Mouse (Mus musculus): ENCODE results near the gene Sdhc. TPM values are rescaled to one million over a fixed set of nuclear protein-coding genes. Genes with fewer than 3 reads are reported as not detected.
A peak's percentile ranks its signal among the peaks of the same experiment; 100 is the strongest.

Gene Sdhc
- polyA plus RNA-seq, 1 experiment from 2014 or later, result 291 TPM

GRCm38 (mm10) chr1:171124398-171124797, 26.0 kb downstream of the Sdhc start:
- Histone ChIP-seq H3K4me3 (ENCODE audit: low read length) (no peak overlapping the region), H3K4me1 (ENCODE audit: control insufficient read depth, insufficient read depth, low read length) (no peaks in the 10 kb centered on the region), H3K9me3 (ENCODE audit: control insufficient read depth, low read length) (no peaks in the 10 kb centered on the region), H3K4me2 (replicated peaks; ENCODE audit: low read depth, low read length) (no peak overlapping the region), H3K9ac (ENCODE audit: low read depth, low read length) (no peak overlapping the region), H3K27ac (ENCODE audit: low read depth, low read length) (no peak overlapping the region), H3K27me3 (ENCODE audit: control insufficient read depth, insufficient read depth, low read length) (no peaks in the 10 kb centered on the region), H3K36me3 (ENCODE audit: control insufficient read depth, insufficient read depth, low read length) (peaks cover 17% of the 10 kb centered on the region; the same call in 1 of the 2 replicates)
- no peak for ATAC-seq (ENCODE audit: low FRiP score, low TSS enrichment)
- 89% methylated on average over 5 of the region's 5 CpGs for WGBS

GRCm38 (mm10) chr1:171122932-171123331, 27.5 kb downstream of the Sdhc start:
- ATAC-seq (ENCODE audit: low FRiP score, low TSS enrichment), result no peak
- H3K4me2 ChIP-seq (replicated peaks; ENCODE audit: low read depth, low read length), result no peak overlapping the region

GRCm38 (mm10) chr1:171121839-171122238, 28.6 kb downstream of the Sdhc start:
- Histone ChIP-seq H3K4me3 (ENCODE audit: low read length) (no peak overlapping the region), H3K4me2 (replicated peaks; ENCODE audit: low read depth, low read length) (no peak overlapping the region), H3K27me3 (ENCODE audit: control insufficient read depth, insufficient read depth, low read length) (no peaks in the 10 kb centered on the region), H3K4me1 (ENCODE audit: control insufficient read depth, insufficient read depth, low read length) (no peaks in the 10 kb centered on the region), H3K27ac (ENCODE audit: low read depth, low read length) (no peak overlapping the region), H3K9me3 (ENCODE audit: control insufficient read depth, low read length) (no peaks in the 10 kb centered on the region), H3K36me3 (ENCODE audit: control insufficient read depth, insufficient read depth, low read length) (no peaks in the 10 kb centered on the region), H3K9ac (ENCODE audit: low read depth, low read length) (no peak overlapping the region)
- WGBS, result 47% methylated on average over 5 of the region's 5 CpGs
- no peak for ATAC-seq (ENCODE audit: low FRiP score, low TSS enrichment)

More at GRCm38 (mm10) chr1:171122932-171123331, 27.5 kb downstream of the Sdhc start:
- H3K36me3 ChIP-seq (ENCODE audit: control insufficient read depth, insufficient read depth, low read length), result peaks cover 3% of the 10 kb centered on the region; the same call in 1 of the 2 replicates
- no peaks in the 10 kb centered on the region for H3K27me3 ChIP-seq (ENCODE audit: control insufficient read depth, insufficient read depth, low read length)
- H3K27ac ChIP-seq (ENCODE audit: low read depth, low read length), result no peak overlapping the region
- H3K4me1 ChIP-seq (ENCODE audit: control insufficient read depth, insufficient read depth, low read length), result no peaks in the 10 kb centered on the region
- no peaks in the 10 kb centered on the region for H3K9me3 ChIP-seq (ENCODE audit: control insufficient read depth, low read length)
- H3K9ac ChIP-seq (ENCODE audit: low read depth, low read length), result no peak overlapping the region
- no peak overlapping the region for H3K4me3 ChIP-seq (ENCODE audit: low read length)
- WGBS, result 37% methylated on average over 7 of the region's 7 CpGs

GRCm38 (mm10) chr1:171120893-171121292, 29.5 kb downstream of the Sdhc start:
- 16% methylated on average over 3 of the region's 3 CpGs for WGBS
- Histone ChIP-seq H3K9me3 (ENCODE audit: control insufficient read depth, low read length) (no peaks in the 10 kb centered on the region), H3K4me2 (replicated peaks; ENCODE audit: low read depth, low read length) (no peak overlapping the region), H3K36me3 (ENCODE audit: control insufficient read depth, insufficient read depth, low read length) (no peaks in the 10 kb centered on the region), H3K4me1 (ENCODE audit: control insufficient read depth, insufficient read depth, low read length) (no peaks in the 10 kb centered on the region), H3K4me3 (ENCODE audit: low read length) (no peak overlapping the region), H3K9ac (ENCODE audit: low read depth, low read length) (no peak overlapping the region), H3K27ac (ENCODE audit: low read depth, low read length) (no peak overlapping the region), H3K27me3 (ENCODE audit: control insufficient read depth, insufficient read depth, low read length) (no peaks in the 10 kb centered on the region; the same call in 1 of the 2 replicates)
- peak; percentile 62; the same call in 1 of the 2 replicates for ATAC-seq (ENCODE audit: low FRiP score, low TSS enrichment)

- Histone ChIP-seq H3K27ac (ENCODE audit: low read depth, low read length) (no peak overlapping the region), H3K9ac (ENCODE audit: low read depth, low read length) (no peak overlapping the region), H3K27me3 (ENCODE audit: control insufficient read depth, insufficient read depth, low read length) (no peaks in the 10 kb centered on the region; the same call in 1 of the 2 replicates), H3K36me3 (ENCODE audit: control insufficient read depth, insufficient read depth, low read length) (no peaks in the 10 kb centered on the region), H3K4me3 (ENCODE audit: low read length) (no peak overlapping the region), H3K4me1 (ENCODE audit: control insufficient read depth, insufficient read depth, low read length) (no peaks in the 10 kb centered on the region), H3K9me3 (ENCODE audit: control insufficient read depth, low read length) (no peaks in the 10 kb centered on the region), H3K4me2 (replicated peaks; ENCODE audit: low read depth, low read length) (no peak overlapping the region)
- WGBS, result 89% methylated on average over 14 of the region's 14 CpGs
- no peak for ATAC-seq (ENCODE audit: low FRiP score, low TSS enrichment)
Measured at GRCm38 (mm10) chr1:171119405-171119804, 31.0 kb downstream of the Sdhc start.

- H3K9me3 ChIP-seq (ENCODE audit: control insufficient read depth, low read length), result no peaks in the 10 kb centered on the region
- H3K36me3 ChIP-seq (ENCODE audit: control insufficient read depth, insufficient read depth, low read length), result no peaks in the 10 kb centered on the region
- H3K27ac ChIP-seq (ENCODE audit: low read depth, low read length), result no peak overlapping the region
- no peaks in the 10 kb centered on the region for H3K4me1 ChIP-seq (ENCODE audit: control insufficient read depth, insufficient read depth, low read length)
- H3K9ac ChIP-seq (ENCODE audit: low read depth, low read length), result no peak overlapping the region
- 91% methylated on average over 5 of the region's 5 CpGs for WGBS
- ATAC-seq (ENCODE audit: low FRiP score, low TSS enrichment), result no peak
- H3K4me2 ChIP-seq (replicated peaks; ENCODE audit: low read depth, low read length), result no peak overlapping the region
- H3K27me3 ChIP-seq (ENCODE audit: control insufficient read depth, insufficient read depth, low read length), result no peaks in the 10 kb centered on the region; the same call in 1 of the 2 replicates
- no peak overlapping the region for H3K4me3 ChIP-seq (ENCODE audit: low read length)
Measured at GRCm38 (mm10) chr1:171118996-171119395, 31.4 kb downstream of the Sdhc start.

GRCm38 (mm10) chr1:171118269-171118684, 32.1 kb downstream of the Sdhc start:
- 9% methylated on average over 4 of the region's 4 CpGs for WGBS
- Histone ChIP-seq H3K4me1 (ENCODE audit: control insufficient read depth, insufficient read depth, low read length) (no peaks in the 10 kb centered on the region), H3K9me3 (ENCODE audit: control insufficient read depth, low read length) (no peaks in the 10 kb centered on the region), H3K36me3 (ENCODE audit: control insufficient read depth, insufficient read depth, low read length) (no peaks in the 10 kb centered on the region), H3K4me2 (replicated peaks; ENCODE audit: low read depth, low read length) (no peak overlapping the region), H3K4me3 (ENCODE audit: low read length) (no peak overlapping the region), H3K9ac (ENCODE audit: low read depth, low read length) (no peak overlapping the region), H3K27me3 (ENCODE audit: control insufficient read depth, insufficient read depth, low read length) (no peaks in the 10 kb centered on the region; the same call in 1 of the 2 replicates), H3K27ac (ENCODE audit: low read depth, low read length) (no peak overlapping the region)
- peak; percentile 8; the same call in 1 of the 2 replicates for ATAC-seq (ENCODE audit: low FRiP score, low TSS enrichment)

- no peaks in the 10 kb centered on the region for H3K9me3 ChIP-seq (ENCODE audit: control insufficient read depth, low read length)
- H3K4me3 ChIP-seq (ENCODE audit: low read length), result no peak overlapping the region
- H3K27ac ChIP-seq (ENCODE audit: low read depth, low read length), result no peak overlapping the region
- no peak overlapping the region for H3K9ac ChIP-seq (ENCODE audit: low read depth, low read length)
- H3K36me3 ChIP-seq (ENCODE audit: control insufficient read depth, insufficient read depth, low read length), result no peaks in the 10 kb centered on the region
- no peaks in the 10 kb centered on the region; the same call in 1 of the 2 replicates for H3K27me3 ChIP-seq (ENCODE audit: control insufficient read depth, insufficient read depth, low read length)
- WGBS, result 70% methylated on average over 4 of the region's 4 CpGs
- H3K4me1 ChIP-seq (ENCODE audit: control insufficient read depth, insufficient read depth, low read length), result no peaks in the 10 kb centered on the region
- no peak for ATAC-seq (ENCODE audit: low FRiP score, low TSS enrichment)
- no peak overlapping the region for H3K4me2 ChIP-seq (replicated peaks; ENCODE audit: low read depth, low read length)
Measured at GRCm38 (mm10) chr1:171116280-171116679, 34.1 kb downstream of the Sdhc start.

GRCm38 (mm10) chr1:171113873-171114299, 36.5 kb downstream of the Sdhc start, which contains the start of gene Cfap126:
Gene Cfap126 (plus strand): TSS chr1:171113918.
- no peaks in the 10 kb centered on the region for H3K9me3 ChIP-seq (ENCODE audit: control insufficient read depth, low read length)
- peak; percentile 40 for ATAC-seq (ENCODE audit: low FRiP score, low TSS enrichment)

More at GRCm38 (mm10) chr1:171113873-171114299, 36.5 kb downstream of the Sdhc start, which contains the start of gene Cfap126:
- Histone ChIP-seq H3K27ac (ENCODE audit: low read depth, low read length) (peak within 1 kb of the TSS; percentile 76; the same call in 1 of the 2 replicates), H3K4me3 (ENCODE audit: low read length) (peak within 1 kb of the TSS; percentile 46), H3K36me3 (ENCODE audit: control insufficient read depth, insufficient read depth, low read length) (no peaks in the 10 kb centered on the region), H3K4me2 (replicated peaks; ENCODE audit: low read depth, low read length) (peak within 1 kb of the TSS; percentile 68), H3K4me1 (ENCODE audit: control insufficient read depth, insufficient read depth, low read length) (no peaks in the 10 kb centered on the region), H3K27me3 (ENCODE audit: control insufficient read depth, insufficient read depth, low read length) (no peaks in the 10 kb centered on the region; the same call in 1 of the 2 replicates), H3K9ac (ENCODE audit: low read depth, low read length) (peak within 1 kb of the TSS; percentile 62)
- WGBS, result under 1% methylated on average over 24 of the region's 24 CpGs
